Mouse (Mus musculus) liver, embryonic 11.5 days (tissue): Measurements from ENCODE around the gene Ebf1. TPM values are rescaled to one million over a fixed set of nuclear protein-coding genes. Genes with fewer than 3 reads are reported as not detected.

ENCODE experiments used
- ATAC-seq: fragments of 200-750 bp; cut with Nextera tagmentation; replicated peaks from 2 replicates; pipeline ENCODE4 v1.8.0; 2017; ENCODE audit warnings: moderate number of reproducible peaks, mild to moderate bottlenecking, moderate TSS enrichment, moderate library complexity; ENCODE audit not compliant: low FRiP score
- DNase-seq: peaks from one replicate; pipeline ENCODE4 v3.0.0-alpha.2; 2017; ENCODE audit warnings: low spot score
- H3K27ac ChIP-seq: fragments of 300-500 bp; sonication (generic); 2 replicates; pipeline ENCODE4 v1.5.1; 2014; ENCODE audit warnings: mild to moderate bottlenecking, low read depth, low read length, control low read depth
- H3K27me3 ChIP-seq: fragments of 300-500 bp; sonication (generic); replicated peaks from 2 replicates; pipeline ENCODE4 v1.6.1; 2014; ENCODE audit warnings: low read length, mixed read lengths; ENCODE audit not compliant: control insufficient read depth, insufficient read depth
- H3K36me3 ChIP-seq: fragments of 300-500 bp; sonication (generic); 2 replicates; pipeline ENCODE4 v1.6.1; 2014; ENCODE audit warnings: mild to moderate bottlenecking, low read length, moderate library complexity, mixed read lengths; ENCODE audit not compliant: control insufficient read depth, insufficient read depth
- H3K4me1 ChIP-seq: fragments of 300-500 bp; sonication (generic); replicated peaks from 2 replicates; pipeline ENCODE4 v1.6.1; 2014; ENCODE audit warnings: low read length, mixed read lengths; ENCODE audit not compliant: control insufficient read depth, insufficient read depth
- H3K4me2 ChIP-seq: fragments of 300-500 bp; sonication (generic); 2 replicates; pipeline ENCODE4 v1.6.1; 2014; ENCODE audit warnings: mild to moderate bottlenecking, control low read depth, moderate library complexity
- H3K4me3 ChIP-seq: fragments of 300-500 bp; sonication (generic); 2 replicates; pipeline ENCODE4 v1.5.1; 2014; ENCODE audit warnings: low read depth, low read length, control low read depth
- H3K9ac ChIP-seq: fragments of 300-500 bp; sonication (generic); 2 replicates; pipeline ENCODE4 v1.6.1; 2014; ENCODE audit warnings: low read depth, low read length, control low read depth
- H3K9me3 ChIP-seq: fragments of 300-500 bp; sonication (generic); 2 replicates; pipeline ENCODE4 v1.6.1; 2016; ENCODE audit warnings: low read length, inconsistent platforms, mixed read lengths; ENCODE audit not compliant: control insufficient read depth
- WGBS: fragments of 180-500 bp; shearing (Covaris S2); extraction: QIAGEN DNeasy Blood & Tissue Kit; methylation state at CpG from one replicate; pipeline ENCODE4 v1.1.7; 2014; 5-methylcytosine and 5-hydroxymethylcytosine counted together
- polyA plus RNA-seq: library from polyadenylated mRNA; unstranded; fragments of >200 nt; fragmentation: Nextera tagmentation; extraction: Ambion mirVana; gene quantifications from 2 replicates; pipeline ENCODE4 v1.2.1, GENCODE M21; 2014

The Ebf1 gene
- polyA plus RNA-seq, 1 experiment from 2014 or later = 0.99 TPM

- 39% methylated on average over 9 of the region's 9 CpGs for WGBS
- Histone ChIP-seq H3K4me2 (no peak overlapping the region), H3K27me3 (no peaks in the 10 kb centered on the region), H3K9ac (no peak overlapping the region), H3K27ac (no peak overlapping the region), H3K9me3 (no peaks in the 10 kb centered on the region), H3K36me3 (no peaks in the 10 kb centered on the region), H3K4me3 (no peak overlapping the region), H3K4me1 (no peaks in the 10 kb centered on the region)
- ATAC-seq (no peak), DNase-seq (no peak)
These were observed 264.1 kb downstream of the Ebf1 start for GRCm38 (mm10) chr11:44881056-44881683.

- H3K4me3 ChIP-seq = no peak overlapping the region
- ATAC-seq = no peak
- H3K9ac ChIP-seq = no peak overlapping the region
- H3K27me3 ChIP-seq = no peaks in the 10 kb centered on the region
- no peak overlapping the region for H3K4me2 ChIP-seq
- H3K9me3 ChIP-seq = no peaks in the 10 kb centered on the region
- H3K27ac ChIP-seq = no peak overlapping the region
- WGBS = 78% methylated on average over 4 of the region's 4 CpGs
- no peaks in the 10 kb centered on the region for H3K36me3 ChIP-seq
- no peaks in the 10 kb centered on the region for H3K4me1 ChIP-seq
- no peak for DNase-seq
These were observed 265.4 kb downstream of the Ebf1 start for GRCm38 (mm10) chr11:44882476-44882970.

GRCm38 (mm10) chr11:44884337-44884736 lies 267.2 kb downstream of the Ebf1 start:
- H3K36me3 ChIP-seq = no peaks in the 10 kb centered on the region
- ATAC-seq = no peak
- H3K4me2 ChIP-seq = no peak overlapping the region
- no peaks in the 10 kb centered on the region for H3K27me3 ChIP-seq
- H3K9me3 ChIP-seq = no peaks in the 10 kb centered on the region
- no peak overlapping the region for H3K27ac ChIP-seq
- WGBS = 65% methylated on average over 3 of the region's 3 CpGs
- no peak overlapping the region for H3K9ac ChIP-seq
- no peaks in the 10 kb centered on the region for H3K4me1 ChIP-seq
- no peak for DNase-seq
- no peak overlapping the region for H3K4me3 ChIP-seq

- H3K36me3 ChIP-seq = no peaks in the 10 kb centered on the region
- H3K4me2 ChIP-seq = no peak overlapping the region
- H3K4me1 ChIP-seq = no peaks in the 10 kb centered on the region
- WGBS = 84% methylated on average over 2 of the region's 2 CpGs
- H3K27ac ChIP-seq = no peak overlapping the region
- DNase-seq (no peak), ATAC-seq (no peak)
- no peak overlapping the region for H3K4me3 ChIP-seq
- H3K9me3 ChIP-seq = no peaks in the 10 kb centered on the region
- no peak overlapping the region for H3K9ac ChIP-seq
- no peaks in the 10 kb centered on the region for H3K27me3 ChIP-seq
These were observed 269.8 kb downstream of the Ebf1 start for GRCm38 (mm10) chr11:44886897-44887296.

- Histone ChIP-seq H3K9ac (no peak overlapping the region), H3K4me1 (no peaks in the 10 kb centered on the region; the same call in 1 of the 2 replicates), H3K4me2 (no peak overlapping the region), H3K4me3 (no peak overlapping the region), H3K27me3 (no peaks in the 10 kb centered on the region), H3K9me3 (no peaks in the 10 kb centered on the region), H3K36me3 (no peaks in the 10 kb centered on the region), H3K27ac (no peak overlapping the region)
- DNase-seq (no peak), ATAC-seq (no peak)
- WGBS = 89% methylated on average over 7 of the region's 7 CpGs
These were observed 270.6 kb downstream of the Ebf1 start for GRCm38 (mm10) chr11:44887691-44888090.

GRCm38 (mm10) chr11:44888390-44888789 lies 271.3 kb downstream of the Ebf1 start:
- no peak overlapping the region for H3K9ac ChIP-seq
- ATAC-seq = no peak
- DNase-seq = no peak
- no peak overlapping the region for H3K4me3 ChIP-seq
- H3K4me2 ChIP-seq = no peak overlapping the region
- H3K9me3 ChIP-seq = no peaks in the 10 kb centered on the region
- H3K4me1 ChIP-seq = peaks cover 4% of the 10 kb centered on the region
- H3K27ac ChIP-seq = no peak overlapping the region
- no peaks in the 10 kb centered on the region for H3K27me3 ChIP-seq
- H3K36me3 ChIP-seq = no peaks in the 10 kb centered on the region
- 85% methylated on average over 4 of the region's 4 CpGs for WGBS

GRCm38 (mm10) chr11:44892814-44893521 lies 275.9 kb downstream of the Ebf1 start:
- H3K9ac ChIP-seq = no peak overlapping the region
- no peaks in the 10 kb centered on the region for H3K9me3 ChIP-seq
- H3K27ac ChIP-seq = peak overlapping the region; percentile 19; the same call in 1 of the 2 replicates
- WGBS = 33% methylated on average over 18 of the region's 18 CpGs
- H3K36me3 ChIP-seq = no peaks in the 10 kb centered on the region
- DNase-seq (peak; percentile 36), ATAC-seq (peak; percentile 73)
- peak overlapping the region; percentile 54 for H3K4me2 ChIP-seq
- H3K4me3 ChIP-seq = no peak overlapping the region
- H3K27me3 ChIP-seq = no peaks in the 10 kb centered on the region
- H3K4me1 ChIP-seq = peaks cover 7% of the 10 kb centered on the region

- no peaks in the 10 kb centered on the region for H3K36me3 ChIP-seq
- no peak overlapping the region for H3K4me2 ChIP-seq
- peaks cover 7% of the 10 kb centered on the region for H3K4me1 ChIP-seq
- no peak overlapping the region for H3K9ac ChIP-seq
- ATAC-seq (no peak), DNase-seq (no peak)
- no peaks in the 10 kb centered on the region for H3K9me3 ChIP-seq
- H3K27ac ChIP-seq = no peak overlapping the region
- H3K4me3 ChIP-seq = no peak overlapping the region
- H3K27me3 ChIP-seq = no peaks in the 10 kb centered on the region
These were observed 276.9 kb downstream of the Ebf1 start for GRCm38 (mm10) chr11:44893986-44894385.

GRCm38 (mm10) chr11:44894798-44895197 lies 277.7 kb downstream of the Ebf1 start:
- Histone ChIP-seq H3K27ac (no peak overlapping the region), H3K4me3 (no peak overlapping the region), H3K27me3 (no peaks in the 10 kb centered on the region), H3K9me3 (no peaks in the 10 kb centered on the region), H3K36me3 (no peaks in the 10 kb centered on the region), H3K4me2 (no peak overlapping the region), H3K4me1 (peaks cover 7% of the 10 kb centered on the region), H3K9ac (no peak overlapping the region)
- no peak for DNase-seq
- 82% methylated on average over 4 of the region's 4 CpGs for WGBS
- no peak for ATAC-seq
